Mouse (Mus musculus): ENCODE data around the gene Cyb561d2.

The Cyb561d2 gene

GRCm38 (mm10) chr9:107549297-107550074 is 7.5 kb upstream of the Cyb561d2 start:
- no peak for DNase-seq

- DNase-seq = no peak
These were observed 6.8 kb upstream of the Cyb561d2 start for GRCm38 (mm10) chr9:107548820-107549219.

GRCm38 (mm10) chr9:107547957-107548356 is 6.0 kb upstream of the Cyb561d2 start:
- DNase-seq = no peak

GRCm38 (mm10) chr9:107547026-107547425 is 5.0 kb upstream of the Cyb561d2 start, which contains the start of gene Zmynd10:
TSS of gene Zmynd10 (plus strand) at chr9:107547298.
- peak; percentile 96 for DNase-seq

GRCm38 (mm10) chr9:107545602-107546001 is 3.6 kb upstream of the Cyb561d2 start:
- DNase-seq = peak; percentile 86

GRCm38 (mm10) chr9:107545199-107545598 is 3.2 kb upstream of the Cyb561d2 start:
- no peak for DNase-seq

- DNase-seq = no peak
These were observed 2.7 kb upstream of the Cyb561d2 start for GRCm38 (mm10) chr9:107544729-107545128.

- no peak for DNase-seq
These were observed 2.3 kb upstream of the Cyb561d2 start for GRCm38 (mm10) chr9:107544196-107544700.

GRCm38 (mm10) chr9:107543299-107543698 is 1.3 kb upstream of the Cyb561d2 start:
- DNase-seq = no peak

GRCm38 (mm10) chr9:107542721-107543120 is 728 bp upstream of the Cyb561d2 start:
- DNase-seq = no peak

GRCm38 (mm10) chr9:107542352-107542686 is 326 bp upstream of the Cyb561d2 start:
- no peak for DNase-seq

- DNase-seq = no peak
These were observed 988 bp downstream of the Cyb561d2 start for GRCm38 (mm10) chr9:107541005-107541404.

- no peak for DNase-seq
These were observed 1.6 kb downstream of the Cyb561d2 start for GRCm38 (mm10) chr9:107540420-107540819.

- DNase-seq = no peak
These were observed 2.1 kb downstream of the Cyb561d2 start for GRCm38 (mm10) chr9:107539940-107540339.

- no peak for DNase-seq
These were observed 3.3 kb downstream of the Cyb561d2 start for GRCm38 (mm10) chr9:107538711-107539110.

- DNase-seq = no peak
These were observed 3.8 kb downstream of the Cyb561d2 start for GRCm38 (mm10) chr9:107538231-107538630.

GRCm38 (mm10) chr9:107534408-107535202 is 7.4 kb downstream of the Cyb561d2 start:
- DNase-seq = peak; percentile 60

- DNase-seq = peak; percentile 95
These were observed 8.1 kb downstream of the Cyb561d2 start, which contains the start of gene Tmem115 for GRCm38 (mm10) chr9:107533791-107534407. TSS of gene Tmem115 (plus strand) at chr9:107533945.

GRCm38 (mm10) chr9:107526198-107527026 is 15.6 kb downstream of the Cyb561d2 start:
- DNase-seq = peak; percentile 90

- DNase-seq = no peak
These were observed 19.6 kb downstream of the Cyb561d2 start for GRCm38 (mm10) chr9:107522400-107522711.

- DNase-seq = no peak
These were observed 20.1 kb downstream of the Cyb561d2 start for GRCm38 (mm10) chr9:107521711-107522399.

- DNase-seq = no peak
These were observed 20.8 kb downstream of the Cyb561d2 start for GRCm38 (mm10) chr9:107521190-107521589.
